Mouse (Mus musculus): Measurements from ENCODE around the gene Mbl2.

GRCm38 (mm10) chr19:30234416-30234815, 1.7 kb downstream of the Mbl2 start:
- TF ChIP-seq ZC3H11A (IDR thresholded peaks at IDR 0.05; ENCODE audit: borderline replicate concordance, low read depth, low read length) (no peak), CHD2 (IDR thresholded peaks at IDR 0.05; ENCODE audit: low read depth, low read length) (no peak)
